Mouse (Mus musculus): ENCODE data around the gene Gtpbp3.

The Gtpbp3 gene

DNA sequence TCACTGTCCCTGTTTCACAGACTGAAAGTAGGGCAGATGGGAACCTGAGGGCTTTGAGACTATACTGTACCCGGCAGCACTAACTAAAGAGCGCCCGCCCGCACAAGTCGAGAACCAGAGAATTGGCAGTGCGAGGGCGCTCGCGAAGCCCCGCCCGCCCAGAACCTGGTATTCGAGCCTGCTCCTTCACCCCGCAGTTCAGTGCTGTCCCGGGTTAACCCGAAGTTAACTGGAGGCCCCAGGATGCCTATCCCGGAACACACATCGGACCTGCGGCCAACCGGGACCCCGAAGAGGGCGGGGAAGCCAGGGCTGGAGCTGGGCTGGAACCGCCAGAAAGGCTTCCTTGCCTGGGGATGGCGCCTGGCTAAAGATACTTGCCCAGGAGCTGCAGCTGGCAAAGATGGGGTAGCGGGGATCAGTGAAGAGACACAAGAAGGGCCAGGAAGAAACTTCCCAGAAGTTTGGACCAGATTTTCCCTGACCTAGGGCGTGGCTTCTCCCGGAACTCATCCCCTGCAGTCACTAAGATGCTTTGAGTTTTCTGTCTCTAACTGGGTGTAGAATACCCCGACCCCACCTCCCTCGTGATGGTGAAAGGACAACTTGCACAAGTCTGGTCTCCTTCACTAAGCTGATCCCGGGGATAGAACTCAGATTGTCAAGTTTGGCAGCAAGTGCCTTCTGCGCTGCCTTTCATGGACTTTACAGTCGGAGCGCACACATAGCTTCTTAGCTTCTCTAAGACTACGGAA lies at the start of gene Gtpbp3:
Gene Gtpbp3 (plus strand): TSS at position 413 of the 755 bp plus-strand sequence.
- peak; percentile 61 to 70 for DNase-seq (ENCODE audit: low read depth in 2 of 2, low spot score in 2 of 2)

GRCm38 (mm10) chr8:71441404-71441803 lies 46.5 kb upstream of the Gtpbp3 start:
- peak; percentile 56 to 65 for DNase-seq (ENCODE audit: low read depth in 2 of 2, low spot score in 2 of 2)

GRCm38 (mm10) chr8:71445096-71445495 lies 42.8 kb upstream of the Gtpbp3 start:
- DNase-seq (ENCODE audit: low read depth in 2 of 2, low spot score in 2 of 2): no peak

- DNase-seq (ENCODE audit: low read depth in 2 of 2, low spot score in 2 of 2): no peak
Measured at GRCm38 (mm10) chr8:71451337-71451736, 36.6 kb upstream of the Gtpbp3 start.

DNA sequence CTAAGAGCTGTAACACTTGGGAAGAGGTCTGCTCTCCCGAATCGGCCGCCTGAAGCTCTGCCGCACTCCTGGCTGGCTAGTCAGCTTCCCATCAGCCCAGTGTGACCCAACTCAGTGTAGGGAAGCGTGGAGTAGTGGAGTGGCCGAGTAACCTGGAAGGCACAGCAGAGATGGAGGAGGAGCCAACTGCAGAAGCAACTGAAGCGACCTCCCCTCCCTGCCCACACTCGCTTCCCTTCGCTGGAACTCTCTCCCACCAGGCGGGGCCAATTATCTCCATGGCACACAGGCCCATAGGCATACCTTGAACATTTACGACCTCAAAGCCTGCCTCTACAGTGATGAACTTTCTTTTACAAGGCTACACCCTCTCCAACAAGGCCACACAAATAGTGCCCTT lies 36.1 kb upstream of the Gtpbp3 start:
- no peak for DNase-seq (ENCODE audit: low read depth in 2 of 2, low spot score in 2 of 2)

- DNase-seq (ENCODE audit: low read depth in 2 of 2, low spot score in 2 of 2): no peak
Measured at GRCm38 (mm10) chr8:71452669-71453068, 35.2 kb upstream of the Gtpbp3 start.

DNA sequence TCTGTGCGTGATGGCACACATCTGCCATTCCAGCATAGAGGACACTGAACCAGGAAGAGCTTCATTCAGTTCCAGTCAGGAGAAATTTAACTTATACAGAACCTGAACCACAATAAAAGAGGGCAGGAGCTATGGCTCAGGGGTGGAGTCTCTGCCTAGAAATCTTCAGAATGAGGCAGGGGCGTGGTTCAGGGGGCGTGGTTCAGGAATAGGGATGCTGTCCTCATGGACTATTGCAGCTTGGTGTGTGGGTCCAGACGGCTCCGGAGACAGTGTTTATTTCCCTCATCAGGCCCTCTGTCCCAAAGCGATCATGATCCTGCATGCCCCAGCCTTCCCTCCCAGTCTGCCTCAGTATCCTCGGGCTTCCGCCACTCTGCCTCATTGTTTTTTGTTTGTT lies 33.2 kb upstream of the Gtpbp3 start:
- DNase-seq (ENCODE audit: low read depth in 2 of 2, low spot score in 2 of 2): no peak

- DNase-seq (ENCODE audit: low read depth in 2 of 2, low spot score in 2 of 2): no peak
Measured at GRCm38 (mm10) chr8:71456906-71457305, 31.0 kb upstream of the Gtpbp3 start.

DNA sequence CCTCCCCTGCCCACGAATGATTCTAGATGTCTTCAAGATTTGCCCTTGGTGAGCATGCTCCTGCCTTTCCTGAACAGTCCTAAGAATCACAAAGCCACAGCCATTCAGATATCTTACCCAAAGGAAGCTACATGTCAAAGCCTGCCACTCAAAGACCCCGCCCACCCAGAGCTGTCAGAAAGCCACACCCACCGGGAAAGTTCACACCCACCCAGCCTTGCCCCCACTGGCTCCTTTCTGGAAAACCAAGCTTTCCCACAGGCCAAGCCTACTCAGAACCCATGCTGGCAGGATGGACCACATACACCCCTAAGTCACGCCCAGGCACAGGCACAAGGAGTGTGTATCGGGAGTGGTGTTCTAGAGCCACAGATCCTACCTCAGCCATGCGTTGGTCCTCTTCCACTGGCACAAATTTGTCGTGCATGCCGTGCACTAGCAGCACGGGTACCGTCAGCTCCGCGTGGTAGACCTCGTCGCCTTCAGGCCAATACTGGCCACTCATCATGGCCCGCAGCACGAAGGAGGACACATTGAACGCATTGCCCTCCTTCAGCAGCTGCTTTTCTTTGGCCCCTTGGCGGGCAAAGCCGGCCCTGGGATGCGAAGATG lies 30.1 kb upstream of the Gtpbp3 start:
- no peak for DNase-seq (ENCODE audit: low read depth in 2 of 2, low spot score in 2 of 2)

DNA sequence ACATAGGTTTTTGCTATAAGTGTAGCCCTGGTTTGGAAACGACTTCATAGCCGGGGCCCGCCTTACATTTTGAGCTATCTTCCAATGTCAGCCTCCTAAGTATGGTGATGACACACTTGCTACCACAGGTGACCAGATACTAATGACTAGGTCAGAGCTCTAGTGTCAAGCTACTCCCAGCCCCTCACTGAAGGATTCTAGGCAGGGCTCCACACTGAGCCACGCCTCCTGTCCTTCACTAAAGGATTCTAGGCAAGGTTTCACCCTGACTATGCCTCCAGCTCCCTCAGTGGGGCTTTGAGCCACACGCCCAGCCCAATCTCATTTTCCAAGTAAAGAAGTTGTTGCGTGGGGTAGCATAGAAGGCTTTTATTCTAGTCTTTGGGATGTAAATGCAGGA lies 27.2 kb upstream of the Gtpbp3 start:
- DNase-seq (ENCODE audit: low read depth in 2 of 2, low spot score in 2 of 2): no peak

GRCm38 (mm10) chr8:71461152-71461840 lies 26.6 kb upstream of the Gtpbp3 start:
- no peak for DNase-seq (ENCODE audit: low read depth in 2 of 2, low spot score in 2 of 2)

- no peak for DNase-seq (ENCODE audit: low read depth in 2 of 2, low spot score in 2 of 2)
Measured at GRCm38 (mm10) chr8:71462191-71462590, 25.7 kb upstream of the Gtpbp3 start.

- peak; percentile 88 to 92 for DNase-seq (ENCODE audit: low read depth in 2 of 2, low spot score in 2 of 2)
Measured at GRCm38 (mm10) chr8:71462786-71463185, 25.1 kb upstream of the Gtpbp3 start.

DNA sequence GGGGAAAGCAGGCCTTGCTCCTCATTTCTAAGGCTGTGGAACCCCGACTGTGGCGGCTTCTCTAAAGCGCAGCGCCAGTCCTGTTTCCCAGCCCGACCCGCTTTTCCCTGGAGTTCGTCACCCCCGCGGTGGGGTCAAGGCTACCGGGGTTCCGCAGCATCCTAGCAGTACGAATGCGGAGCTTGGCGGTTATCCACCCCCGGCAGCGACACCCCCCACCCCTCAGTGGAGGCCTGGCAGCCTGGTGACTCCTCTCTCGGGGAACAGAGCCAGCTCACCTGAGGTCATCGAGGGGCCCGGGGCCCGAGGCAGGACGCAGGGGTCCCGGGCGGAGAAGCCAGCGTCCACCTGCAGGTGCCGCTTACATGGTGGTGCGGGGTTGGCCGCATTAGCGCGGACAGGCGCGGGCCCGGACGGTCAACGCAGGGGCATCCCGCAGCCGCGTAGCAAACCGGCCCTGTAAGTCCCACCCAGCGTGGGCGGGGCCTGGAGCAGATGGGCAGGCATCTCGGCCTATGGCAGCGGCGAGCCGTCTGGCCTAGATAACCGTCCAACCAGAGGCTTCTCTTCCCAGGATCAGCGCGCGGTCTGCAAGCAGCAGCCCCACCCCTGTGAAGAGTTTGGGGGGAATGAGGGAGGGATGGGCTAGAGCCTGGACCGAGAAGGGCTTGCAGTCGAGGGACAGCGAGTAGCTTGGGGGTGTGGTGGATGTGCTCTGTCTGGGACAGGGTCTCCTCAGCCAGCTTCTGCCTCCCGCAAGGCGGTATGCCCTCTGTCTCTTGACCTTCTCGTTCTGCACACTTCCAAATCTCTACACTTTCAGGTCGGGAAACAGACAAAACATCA lies 24.5 kb upstream of the Gtpbp3 start, which contains the start of gene Abhd8:
Gene Abhd8 (minus strand): TSS at position 468 of the 846 bp plus-strand sequence.
- peak; percentile 79 to 86 for DNase-seq (ENCODE audit: low read depth in 2 of 2, low spot score in 2 of 2)

- DNase-seq (ENCODE audit: low read depth in 2 of 2, low spot score in 2 of 2): peak; percentile 99
Measured at GRCm38 (mm10) chr8:71464513-71465500, 23.1 kb upstream of the Gtpbp3 start, which contains the start of gene Mrpl34. Gene Mrpl34, plus strand, starts transcription at chr8:71464959.

DNA sequence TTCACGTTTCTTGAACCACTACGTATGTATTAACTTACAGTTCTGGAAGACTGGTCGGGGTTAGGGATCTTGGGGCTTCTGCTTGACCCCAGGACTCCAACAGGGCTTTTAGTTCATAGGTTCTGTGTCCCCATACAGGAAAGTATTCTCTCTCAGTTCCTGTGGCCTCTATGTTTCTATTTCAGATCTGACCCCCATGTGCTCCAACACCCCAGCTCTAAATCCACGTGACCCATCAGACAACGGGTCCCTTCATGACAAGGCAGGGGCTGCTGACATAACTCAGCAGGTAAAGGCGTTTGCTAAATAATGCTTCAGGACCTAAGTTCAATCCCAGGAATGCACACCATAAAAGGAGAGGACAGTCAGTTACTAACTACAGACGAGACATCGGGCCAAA lies 22.2 kb upstream of the Gtpbp3 start:
- DNase-seq (ENCODE audit: low read depth in 2 of 2, low spot score in 2 of 2): no peak

DNA sequence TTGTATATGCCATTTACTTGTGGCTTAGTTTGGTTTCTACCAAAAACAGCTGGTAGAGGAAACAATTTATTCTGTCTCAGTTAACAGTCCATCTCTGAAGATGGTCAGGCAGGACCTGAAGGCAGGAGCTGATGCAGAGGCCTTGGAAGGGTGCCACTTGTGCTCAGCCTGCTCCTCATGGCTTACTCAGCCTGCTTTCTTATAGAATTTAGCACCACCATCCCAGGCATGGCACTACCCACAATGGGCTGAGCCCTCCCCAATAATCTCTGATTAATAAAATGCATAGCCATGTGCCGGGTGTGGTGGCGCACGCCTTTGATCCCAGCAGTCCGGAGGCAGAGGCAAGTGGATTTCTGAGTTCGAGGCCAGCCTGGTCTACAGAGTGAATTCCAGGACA lies 21.7 kb upstream of the Gtpbp3 start:
- DNase-seq (ENCODE audit: low read depth in 2 of 2, low spot score in 2 of 2): no peak

- DNase-seq (ENCODE audit: low read depth in 2 of 2, low spot score in 2 of 2): no peak
Measured at GRCm38 (mm10) chr8:71467201-71467600, 20.7 kb upstream of the Gtpbp3 start.

- DNase-seq (ENCODE audit: low read depth in 2 of 2, low spot score in 2 of 2): no peak
Measured at GRCm38 (mm10) chr8:71468001-71468400, 19.9 kb upstream of the Gtpbp3 start.

DNA sequence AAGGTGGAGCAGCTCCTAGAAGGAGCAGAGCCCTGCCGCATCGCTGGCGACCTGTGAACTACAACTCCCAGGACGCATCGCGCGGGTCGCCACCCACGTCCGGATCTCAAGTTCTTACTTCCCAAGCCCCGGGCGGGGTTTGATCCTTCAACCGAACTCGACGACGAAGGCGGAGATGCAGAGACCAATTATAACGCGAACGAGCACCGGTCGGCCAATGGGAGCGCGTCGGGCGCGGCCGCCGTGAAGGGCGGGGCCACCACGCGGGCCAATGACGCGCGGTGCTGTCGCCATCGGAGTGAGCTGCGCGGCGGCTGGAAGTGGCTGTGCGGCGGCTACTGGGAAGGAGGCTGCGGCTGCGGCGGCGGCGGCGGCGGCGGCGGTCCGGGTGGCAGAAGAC lies 19.0 kb upstream of the Gtpbp3 start, which contains the start of gene Dda1:
Gene Dda1 (plus strand): TSS at position 284 of the 400 bp plus-strand sequence.
- DNase-seq (ENCODE audit: low read depth in 2 of 2, low spot score in 2 of 2): peak; percentile 94 to 96

Measured in CD8-positive naive resting alpha-beta T cell, adult 2 months (primary cell).